ENCODE assay signal across 16 mouse cellular contexts in genomic region chr1:51426298-51426697, GRCm38 (mm10).
"Had no signal": no experiment of that assay in that cellular context is flagged by ENCODE, and none has a peak within 500 bp of the region (broad histone marks: within the 10 kb centered on the region; RNA-seq: fewer than 3 reads in every experiment).

No protein-coding gene starts in this region.

- H3K27ac ChIP-seq: liver, embryonic 13.5 days; liver, embryonic 15.5 days; lung, embryonic 15.5 days; macrophage; midbrain, embryonic 13.5 days; midbrain, embryonic 15.5 days; neural tube, embryonic 12.5 days had no signal

- H3K27me3 ChIP-seq: liver, embryonic 13.5 days; liver, embryonic 15.5 days; lung, embryonic 15.5 days; megakaryocyte, embryonic 14.5 days; midbrain, embryonic 13.5 days; midbrain, embryonic 15.5 days; neural tube, embryonic 12.5 days had no signal

- H3K4me1 ChIP-seq: liver, embryonic 13.5 days; liver, embryonic 15.5 days; lung, embryonic 15.5 days; megakaryocyte, embryonic 14.5 days; midbrain, embryonic 13.5 days; midbrain, embryonic 15.5 days; neural tube, embryonic 12.5 days had no signal

- H3K36me3 ChIP-seq: liver, embryonic 13.5 days; liver, embryonic 15.5 days; lung, embryonic 15.5 days; midbrain, embryonic 13.5 days; midbrain, embryonic 15.5 days; neural tube, embryonic 12.5 days had no signal

- H3K4me3 ChIP-seq: liver, embryonic 13.5 days; liver, embryonic 15.5 days; lung, embryonic 15.5 days; megakaryocyte, embryonic 14.5 days; midbrain, embryonic 13.5 days; midbrain, embryonic 15.5 days; neural tube, embryonic 12.5 days had no signal

- DNase-seq: liver, embryonic 13.5 days; liver, postnatal 0 days; lung, adult 2 months; lung, postnatal 14 days; lung, postnatal 36 days; thymus, adult 18-20 months; thymus, postnatal 14 days; thymus, postnatal 36 days had no signal

- ATAC-seq: liver, postnatal 0 days; lung, postnatal 0 days; midbrain, embryonic 13.5 days; midbrain, embryonic 15.5 days had no signal
